Mouse (Mus musculus): ENCODE data around the gene Dbr1. TPM values are rescaled to one million over a fixed set of nuclear protein-coding genes. Genes with fewer than 3 reads are reported as not detected.
A peak's percentile ranks its signal among the peaks of the same experiment; 100 is the strongest.

Dbr1 gene
- polyA plus RNA-seq, 1 experiment from 2014 or later, result 26.2 TPM

GRCm38 (mm10) chr9:99558824-99559556 is 16.6 kb upstream of the Dbr1 start:
- H3K4me3 ChIP-seq (replicated peaks; ENCODE audit: low read depth, low read length), result no peak overlapping the region
- WGBS, result 94% methylated on average over 7 of the region's 7 CpGs
- H3K4me2 ChIP-seq (ENCODE audit: low read length), result no peak overlapping the region
- no peaks in the 10 kb centered on the region for H3K9me3 ChIP-seq (ENCODE audit: control insufficient read depth, low read length)
- DNase-seq (no peak), ATAC-seq (ENCODE audit: low FRiP score, low TSS enrichment) (no peak)
- no peaks in the 10 kb centered on the region for H3K36me3 ChIP-seq (ENCODE audit: control insufficient read depth, insufficient read depth, low read length)
- H3K27me3 ChIP-seq (ENCODE audit: control insufficient read depth, insufficient read depth, low read length), result no peaks in the 10 kb centered on the region
- H3K9ac ChIP-seq (replicated peaks; ENCODE audit: low read length), result no peak overlapping the region
- H3K27ac ChIP-seq (replicated peaks; ENCODE audit: low read depth, low read length), result no peak overlapping the region
- no peaks in the 10 kb centered on the region for H3K4me1 ChIP-seq (ENCODE audit: control insufficient read depth, insufficient read depth, low read length)

- H3K9me3 ChIP-seq (ENCODE audit: control insufficient read depth, low read length), result no peaks in the 10 kb centered on the region
- no peaks in the 10 kb centered on the region for H3K4me1 ChIP-seq (ENCODE audit: control insufficient read depth, insufficient read depth, low read length)
- no peak overlapping the region for H3K4me3 ChIP-seq (replicated peaks; ENCODE audit: low read depth, low read length)
- H3K27ac ChIP-seq (replicated peaks; ENCODE audit: low read depth, low read length), result no peak overlapping the region
- ATAC-seq (ENCODE audit: low FRiP score, low TSS enrichment) (no peak), DNase-seq (no peak)
- H3K36me3 ChIP-seq (ENCODE audit: control insufficient read depth, insufficient read depth, low read length), result no peaks in the 10 kb centered on the region
- H3K27me3 ChIP-seq (ENCODE audit: control insufficient read depth, insufficient read depth, low read length), result no peaks in the 10 kb centered on the region
- no peak overlapping the region for H3K9ac ChIP-seq (replicated peaks; ENCODE audit: low read length)
- H3K4me2 ChIP-seq (ENCODE audit: low read length), result no peak overlapping the region
These were observed 16.1 kb upstream of the Dbr1 start for GRCm38 (mm10) chr9:99559557-99559904.

GRCm38 (mm10) chr9:99560389-99560788 is 15.2 kb upstream of the Dbr1 start:
- Histone ChIP-seq H3K36me3 (ENCODE audit: control insufficient read depth, insufficient read depth, low read length) (no peaks in the 10 kb centered on the region), H3K9ac (replicated peaks; ENCODE audit: low read length) (no peak overlapping the region), H3K4me2 (ENCODE audit: low read length) (no peak overlapping the region), H3K4me3 (replicated peaks; ENCODE audit: low read depth, low read length) (no peak overlapping the region), H3K27me3 (ENCODE audit: control insufficient read depth, insufficient read depth, low read length) (no peaks in the 10 kb centered on the region), H3K4me1 (ENCODE audit: control insufficient read depth, insufficient read depth, low read length) (no peaks in the 10 kb centered on the region), H3K9me3 (ENCODE audit: control insufficient read depth, low read length) (no peaks in the 10 kb centered on the region), H3K27ac (replicated peaks; ENCODE audit: low read depth, low read length) (no peak overlapping the region)
- ATAC-seq (ENCODE audit: low FRiP score, low TSS enrichment) (no peak), DNase-seq (no peak)
- 91% methylated on average over 3 of the region's 3 CpGs for WGBS

GRCm38 (mm10) chr9:99563714-99564113 is 11.9 kb upstream of the Dbr1 start:
- Histone ChIP-seq H3K36me3 (ENCODE audit: control insufficient read depth, insufficient read depth, low read length) (no peaks in the 10 kb centered on the region), H3K4me2 (ENCODE audit: low read length) (no peak overlapping the region), H3K4me3 (replicated peaks; ENCODE audit: low read depth, low read length) (no peak overlapping the region), H3K9ac (replicated peaks; ENCODE audit: low read length) (no peak overlapping the region), H3K27me3 (ENCODE audit: control insufficient read depth, insufficient read depth, low read length) (no peaks in the 10 kb centered on the region), H3K27ac (replicated peaks; ENCODE audit: low read depth, low read length) (no peak overlapping the region), H3K4me1 (ENCODE audit: control insufficient read depth, insufficient read depth, low read length) (0 out of 2 replicates have a peak, but pooled peaks cover 7% of the 10 kb centered on the region), H3K9me3 (ENCODE audit: control insufficient read depth, low read length) (no peaks in the 10 kb centered on the region)
- no peak for ATAC-seq (ENCODE audit: low FRiP score, low TSS enrichment)
- 36% methylated on average over 11 of the region's 11 CpGs for WGBS
- peak; percentile 28 for DNase-seq

GRCm38 (mm10) chr9:99568023-99568346 is 7.6 kb upstream of the Dbr1 start:
- peak overlapping the region; percentile 82 for H3K4me2 ChIP-seq (ENCODE audit: low read length)
- peak overlapping the region; percentile 97 for H3K4me3 ChIP-seq (replicated peaks; ENCODE audit: low read depth, low read length)
- no peaks in the 10 kb centered on the region for H3K27me3 ChIP-seq (ENCODE audit: control insufficient read depth, insufficient read depth, low read length)
- peak; percentile 56 for ATAC-seq (ENCODE audit: low FRiP score, low TSS enrichment)
- 0 out of 2 replicates have a peak, but pooled peaks cover 7% of the 10 kb centered on the region for H3K4me1 ChIP-seq (ENCODE audit: control insufficient read depth, insufficient read depth, low read length)
- WGBS, result 3% methylated on average over 15 of the region's 15 CpGs
- no peak for DNase-seq
- peak overlapping the region; percentile 98 for H3K27ac ChIP-seq (replicated peaks; ENCODE audit: low read depth, low read length)
- peak overlapping the region; percentile 93 for H3K9ac ChIP-seq (replicated peaks; ENCODE audit: low read length)
- no peaks in the 10 kb centered on the region for H3K9me3 ChIP-seq (ENCODE audit: control insufficient read depth, low read length)
- H3K36me3 ChIP-seq (ENCODE audit: control insufficient read depth, insufficient read depth, low read length), result no peaks in the 10 kb centered on the region

GRCm38 (mm10) chr9:99568347-99569070 is 7.1 kb upstream of the Dbr1 start, which contains the start of gene Armc8:
Gene Armc8, minus strand, starts transcription at chr9:99568899.
- ATAC-seq (ENCODE audit: low FRiP score, low TSS enrichment) (peak; percentile 96), DNase-seq (peak; percentile 94)
- 0 out of 2 replicates have a peak, but pooled peaks cover 7% of the 10 kb centered on the region for H3K4me1 ChIP-seq (ENCODE audit: control insufficient read depth, insufficient read depth, low read length)
- WGBS, result under 1% methylated on average over 70 of the region's 70 CpGs
- peak within 1 kb of the TSS; percentile 97 for H3K4me3 ChIP-seq (replicated peaks; ENCODE audit: low read depth, low read length)
- H3K4me2 ChIP-seq (ENCODE audit: low read length), result peak within 1 kb of the TSS; percentile 82
- H3K27me3 ChIP-seq (ENCODE audit: control insufficient read depth, insufficient read depth, low read length), result no peaks in the 10 kb centered on the region
- no peaks in the 10 kb centered on the region for H3K36me3 ChIP-seq (ENCODE audit: control insufficient read depth, insufficient read depth, low read length)
- no peaks in the 10 kb centered on the region for H3K9me3 ChIP-seq (ENCODE audit: control insufficient read depth, low read length)
- peak within 1 kb of the TSS; percentile 93 for H3K9ac ChIP-seq (replicated peaks; ENCODE audit: low read length)
- peak within 1 kb of the TSS; percentile 98 for H3K27ac ChIP-seq (replicated peaks; ENCODE audit: low read depth, low read length)

GRCm38 (mm10) chr9:99569071-99569397 is 6.6 kb upstream of the Dbr1 start:
- DNase-seq (no peak), ATAC-seq (ENCODE audit: low FRiP score, low TSS enrichment) (peak; percentile 29; the same call in 1 of the 2 replicates)
- H3K9me3 ChIP-seq (ENCODE audit: control insufficient read depth, low read length), result no peaks in the 10 kb centered on the region
- H3K4me1 ChIP-seq (ENCODE audit: control insufficient read depth, insufficient read depth, low read length), result 0 out of 2 replicates have a peak, but pooled peaks cover 7% of the 10 kb centered on the region
- no peaks in the 10 kb centered on the region for H3K27me3 ChIP-seq (ENCODE audit: control insufficient read depth, insufficient read depth, low read length)
- peak overlapping the region; percentile 82 for H3K4me2 ChIP-seq (ENCODE audit: low read length)
- peak overlapping the region; percentile 97 for H3K4me3 ChIP-seq (replicated peaks; ENCODE audit: low read depth, low read length)
- no peaks in the 10 kb centered on the region for H3K36me3 ChIP-seq (ENCODE audit: control insufficient read depth, insufficient read depth, low read length)
- peak overlapping the region; percentile 93 for H3K9ac ChIP-seq (replicated peaks; ENCODE audit: low read length)
- 2% methylated on average over 9 of the region's 9 CpGs for WGBS
- peak overlapping the region; percentile 98 for H3K27ac ChIP-seq (replicated peaks; ENCODE audit: low read depth, low read length)

- no peaks in the 10 kb centered on the region for H3K9me3 ChIP-seq (ENCODE audit: control insufficient read depth, low read length)
- no peaks in the 10 kb centered on the region for H3K27me3 ChIP-seq (ENCODE audit: control insufficient read depth, insufficient read depth, low read length)
- ATAC-seq (ENCODE audit: low FRiP score, low TSS enrichment) (no peak), DNase-seq (peak; percentile 77)
- H3K4me2 ChIP-seq (ENCODE audit: low read length), result no peak overlapping the region
- no peak overlapping the region for H3K4me3 ChIP-seq (replicated peaks; ENCODE audit: low read depth, low read length)
- no peak overlapping the region for H3K9ac ChIP-seq (replicated peaks; ENCODE audit: low read length)
- WGBS, result 55% methylated on average over 2 of the region's 2 CpGs
- peaks cover 10% of the 10 kb centered on the region for H3K4me1 ChIP-seq (ENCODE audit: control insufficient read depth, insufficient read depth, low read length)
- H3K36me3 ChIP-seq (ENCODE audit: control insufficient read depth, insufficient read depth, low read length), result peaks cover 34% of the 10 kb centered on the region
- no peak overlapping the region for H3K27ac ChIP-seq (replicated peaks; ENCODE audit: low read depth, low read length)
These were observed 5.1 kb downstream of the Dbr1 start for GRCm38 (mm10) chr9:99580655-99581054.
